Mouse (Mus musculus) CH12.LX (cell line): ENCODE measurements around the gene Uap1.

Source experiments
- CTCF ChIP-seq, 2 experiments: IDR thresholded peaks in 1 of 2; conservative IDR thresholded peaks in 1 of 2; 2 replicates each; pipeline ENCODE4 v1.5.1; 2011 to 2012; ENCODE audit warnings: low read depth in 2 of 2, low read length in 2 of 2, improper control_type of control experiment in 1 of 2, inconsistent platforms in 1 of 2, mild to moderate bottlenecking in 1 of 2, moderate library complexity in 1 of 2
- E2F4 ChIP-seq: IDR thresholded peaks from 2 replicates; pipeline ENCODE4 v1.6.1; 2011; ENCODE audit warnings: low read depth, low read length, improper control_type of control experiment; ENCODE audit not compliant: insufficient replicate concordance
- ETS1 ChIP-seq: conservative IDR thresholded peaks from 2 replicates; pipeline ENCODE4 v1.6.1; 2012; ENCODE audit warnings: low read depth, mild to moderate bottlenecking, inconsistent platforms, low read length, improper control_type of control experiment, moderate library complexity
- HCFC1 ChIP-seq: IDR thresholded peaks from 2 replicates; pipeline ENCODE4 v1.6.1; 2012; ENCODE audit warnings: low read depth, mild to moderate bottlenecking, inconsistent platforms, low read length, improper control_type of control experiment
- MAFK ChIP-seq: IDR thresholded peaks from 2 replicates; pipeline ENCODE4 v1.6.1; 2011; ENCODE audit warnings: low read length, improper control_type of control experiment; ENCODE audit not compliant: insufficient replicate concordance
- MAX ChIP-seq: IDR thresholded peaks from 2 replicates; pipeline ENCODE4 v1.6.1; 2011; ENCODE audit warnings: low read length, improper control_type of control experiment
- MAZ ChIP-seq: IDR thresholded peaks from 2 replicates; pipeline ENCODE4 v1.6.1; 2012; ENCODE audit warnings: low read depth, mild to moderate bottlenecking, inconsistent platforms, low read length, improper control_type of control experiment, moderate library complexity
- MEF2A ChIP-seq: IDR thresholded peaks from 2 replicates; pipeline ENCODE4 v1.6.1; 2014; ENCODE audit warnings: low read depth, mild to moderate bottlenecking, inconsistent platforms, low read length, improper control_type of control experiment, borderline replicate concordance
- MXI1 ChIP-seq: IDR thresholded peaks from 2 replicates; pipeline ENCODE4 v1.6.1; 2011; ENCODE audit warnings: mild to moderate bottlenecking, low read depth, low read length, improper control_type of control experiment
- NELFE ChIP-seq: IDR thresholded peaks from 2 replicates; pipeline ENCODE4 v1.6.1; 2011; ENCODE audit warnings: low read depth, low read length, improper control_type of control experiment
- POLR2A ChIP-seq: IDR thresholded peaks from 2 replicates; pipeline ENCODE4 v1.6.1; 2011; ENCODE audit warnings: low read depth, mild to moderate bottlenecking, improper control_type of control experiment, low read length
- SMC3 ChIP-seq: IDR thresholded peaks from 2 replicates; pipeline ENCODE4 v1.6.1; 2011; ENCODE audit warnings: low read depth, low read length, improper control_type of control experiment
- ZKSCAN1 ChIP-seq: IDR thresholded peaks from 2 replicates; pipeline ENCODE4 v1.6.1; 2012; ENCODE audit warnings: low read depth, inconsistent platforms, low read length, improper control_type of control experiment, borderline replicate concordance

- TF ChIP-seq MXI1: no peak
- TF ChIP-seq CTCF (conservative IDR thresholded peaks at IDR 0.05 in 1 of 2, IDR thresholded peaks at IDR 0.05 in 1 of 2; ENCODE audit: low read depth in 2 of 2, low read length in 2 of 2): no peak
- no peak for TF ChIP-seq MAFK
- TF ChIP-seq ZKSCAN1: no peak
- no peak for TF ChIP-seq E2F4
- TF ChIP-seq MAX: no peak
- no peak for TF ChIP-seq POLR2A
- TF ChIP-seq ETS1: no peak
- no peak for TF ChIP-seq HCFC1
- TF ChIP-seq SMC3: no peak
- TF ChIP-seq NELFE: no peak
- TF ChIP-seq MAZ: no peak
- TF ChIP-seq MEF2A: no peak
Observed at GRCm38 (mm10) chr1:170167781-170168180, 7.0 kb downstream of the Uap1 start.
